Mouse (Mus musculus) kidney, embryonic 15.5 days (tissue): Measurements from ENCODE around the gene Sept6. TPM values are rescaled to one million over a fixed set of nuclear protein-coding genes. Genes with fewer than 3 reads are reported as not detected.

Experiments used
- polyA plus RNA-seq: library from polyadenylated mRNA; unstranded; fragments of >200 nt; fragmentation: Nextera tagmentation; extraction: Ambion mirVana; gene quantifications from 2 replicates; pipeline ENCODE4 v1.2.1, GENCODE M21; 2015

The Sept6 gene
- polyA plus RNA-seq, 1 experiment from 2014 or later = 23.7 TPM

Other genes with a start within 250 kb of the Sept6 start
- gene Slc25a43, start 248.1 kb downstream of the Sept6 start, polyA plus RNA-seq = 2.8 and 3.4 TPM in 2 replicates
- 783 and 885 TPM in 2 replicates for gene Slc25a5, start 196.1 kb downstream of the Sept6 start, polyA plus RNA-seq
- 103 and 118 TPM in 2 replicates for gene Ube2a, start 117.9 kb downstream of the Sept6 start, polyA plus RNA-seq
- gene C330007P06Rik, start 117.7 kb downstream of the Sept6 start, polyA plus RNA-seq = 30.9 and 32.9 TPM in 2 replicates
- gene Nkrf, start 88.9 kb downstream of the Sept6 start, polyA plus RNA-seq = 1.3 and 1.7 TPM in 2 replicates
- gene Sowahd, start 57.1 kb upstream of the Sept6 start, polyA plus RNA-seq = not detected in 2 replicates
- gene Rpl39, start 93.6 kb upstream of the Sept6 start, polyA plus RNA-seq = 577 and 689 TPM in 2 replicates
- 23.9 and 24.5 TPM in 2 replicates for gene Upf3b, start 118.5 kb upstream of the Sept6 start, polyA plus RNA-seq
- gene Nkap, start 135.0 kb upstream of the Sept6 start, polyA plus RNA-seq = 16.0 and 17.5 TPM in 2 replicates
- 0.12 TPM in 1 of 2 replicates, not detected in the other for gene Akap14, start 177.0 kb upstream of the Sept6 start, polyA plus RNA-seq
- 432 and 490 TPM in 2 replicates for gene Ndufa1, start 199.4 kb upstream of the Sept6 start, polyA plus RNA-seq
- 8.9 TPM in 2 replicates for gene Rnf113a1, start 199.5 kb upstream of the Sept6 start, polyA plus RNA-seq
- not detected in 2 replicates for gene Gm9, start 219.2 kb upstream of the Sept6 start, polyA plus RNA-seq
- gene Rhox1, start 230.5 kb upstream of the Sept6 start, polyA plus RNA-seq = not detected in 2 replicates